Comparison of ENCODE assay signal across 8 mouse cellular contexts in genomic region chr4:116708201-116708764, GRCm38 (mm10). TPM values are rescaled to one million over a fixed set of nuclear protein-coding genes. Genes with fewer than 3 reads are reported as not detected.
DNase-seq lines count a peak whose midpoint lies in the region; ATAC-seq and TF ChIP-seq lines count a peak whose summit lies in the region.

Gene Mmachc (minus strand): TSS chr4:116708406.
Gene Ccdc163 (plus strand): TSS chr4:116708509.

- H3K27ac ChIP-seq in cortical plate, adult 2 months (ENCODE audit: insufficient read depth, low read length), result peak within 1 kb of the TSS; percentile 50

- peak within 1 kb of the TSS; percentile 51 for H3K4me3 ChIP-seq in cortical plate, adult 2 months (ENCODE audit: insufficient read depth, low read length)
- H3K4me3 ChIP-seq in megakaryocyte, embryonic 14.5 days (replicated peaks), result peak within 1 kb of the TSS; percentile 93

- H3K9me3 ChIP-seq in megakaryocyte, embryonic 14.5 days, result no peaks in the 10 kb centered on the region

- no peak for TF ChIP-seq CTCF in cortical plate, adult 2 months (IDR thresholded peaks at IDR 0.05; ENCODE audit: extremely low read depth, insufficient read depth, low read length)

- peaks cover 21% of the 10 kb centered on the region for H3K36me3 ChIP-seq in megakaryocyte, embryonic 14.5 days (replicated peaks; ENCODE audit: low read length)

- peak; percentile 98 for ATAC-seq in activated CD4-positive, CD25-positive, alpha-beta regulatory T cell, adult 4 months

- peak; percentile 92 for TF ChIP-seq POLR2A in cortical plate, adult 2 months (IDR thresholded peaks at IDR 0.05; ENCODE audit: extremely low read depth, insufficient read depth, low read length)

- DNase-seq in gastrocnemius, adult 8-10 months (ENCODE audit: low spot score in 2 of 2), result peak; percentile 82 to 89
- DNase-seq in hindlimb bud, embryonic 11.5 days (ENCODE audit: extremely low spot score, low read depth, low spot score), result peak; percentile 99
- DNase-seq in left cerebral cortex, adult 8-10 months (ENCODE audit: low spot score in 2 of 2), result peak; percentile 86 to 98
- peak; percentile 97 to 98 for DNase-seq in right cerebral cortex, postnatal 10 days (ENCODE audit: low spot score in 2 of 2)
- peak; percentile 64 for DNase-seq in urinary bladder, postnatal 25 days (ENCODE audit: low spot score)

- no peaks in the 10 kb centered on the region for H3K27me3 ChIP-seq in megakaryocyte, embryonic 14.5 days (replicated peaks)

- no peaks in the 10 kb centered on the region for H3K4me1 ChIP-seq in cortical plate, adult 2 months (ENCODE audit: control insufficient read depth, insufficient read depth, low read length)
- peaks cover 32% of the 10 kb centered on the region for H3K4me1 ChIP-seq in megakaryocyte, embryonic 14.5 days

RNA-seq across cellular contexts. Expression of gene Mmachc, which starts in this region (rescaled TPM):
- polyA plus RNA-seq in activated CD4-positive, CD25-positive, alpha-beta regulatory T cell, adult 4 months (2017; shearing (Covaris generic)), result 1 to 10 TPM; 3.9 to 4.9 TPM
- 15.6 and 18.7 TPM in 2 replicates for polyA plus RNA-seq in cortical plate, adult 2 months (2012; rRNA removed)
- 10 to 100 TPM; 30.4 to 34.6 (median 33.3) TPM for total RNA-seq in gastrocnemius, adult 8-10 months (2022)
- total RNA-seq in left cerebral cortex, adult 8-10 months (2022), result 10 to 100 TPM; 14.0 to 18.4 (median 14.8) TPM
- polyA plus RNA-seq in megakaryocyte, embryonic 14.5 days (2012; ENCODE audit: insufficient read depth, low replicate concordance), result 0.18 TPM in 1 of 2 replicates, not detected in the other

RNA-seq across cellular contexts. Expression of gene Ccdc163, which starts in this region (rescaled TPM):
- polyA plus RNA-seq in activated CD4-positive, CD25-positive, alpha-beta regulatory T cell, adult 4 months (2017; shearing (Covaris generic)), result 10 to 100 TPM; 33.7 to 39.5 TPM
- 19.3 and 19.8 TPM in 2 replicates for polyA plus RNA-seq in cortical plate, adult 2 months (2012; rRNA removed)
- total RNA-seq in gastrocnemius, adult 8-10 months (2022), result 1 to 10 TPM; 1.2 to 2.2 (median 1.7) TPM
- 1 to 10 TPM; 4.3 to 8.4 (median 6.3) TPM for total RNA-seq in left cerebral cortex, adult 8-10 months (2022)
- 1.9 TPM in 1 of 2 replicates, not detected in the other for polyA plus RNA-seq in megakaryocyte, embryonic 14.5 days (2012; ENCODE audit: insufficient read depth, low replicate concordance)

Comparison
In these comparisons a context has a peak if more than half of its experiments do, and no peak if none do; other contexts are left out.
1. Peak in every context shown above with its lines: DNase-seq, ATAC-seq, H3K4me3 ChIP-seq and H3K27ac ChIP-seq.